Mouse (Mus musculus) T-helper 1 cell (primary cell): ENCODE results near the gene Abhd15.
"Not testable (repeated sequence)": the region's sequence is repeated elsewhere in the genome, so short reads cannot be mapped to it uniquely, and the experiment has no call there.

Source experiments
- in situ Hi-C: fragments of 300-600 bp; cut with MboI, MseI; formaldehyde crosslinking; loops from one replicate; pipeline ENCODE4 v1.15.1; 2025; ENCODE audit warnings: high pct_unique_total_duplicates

Abhd15 gene

DNA sequence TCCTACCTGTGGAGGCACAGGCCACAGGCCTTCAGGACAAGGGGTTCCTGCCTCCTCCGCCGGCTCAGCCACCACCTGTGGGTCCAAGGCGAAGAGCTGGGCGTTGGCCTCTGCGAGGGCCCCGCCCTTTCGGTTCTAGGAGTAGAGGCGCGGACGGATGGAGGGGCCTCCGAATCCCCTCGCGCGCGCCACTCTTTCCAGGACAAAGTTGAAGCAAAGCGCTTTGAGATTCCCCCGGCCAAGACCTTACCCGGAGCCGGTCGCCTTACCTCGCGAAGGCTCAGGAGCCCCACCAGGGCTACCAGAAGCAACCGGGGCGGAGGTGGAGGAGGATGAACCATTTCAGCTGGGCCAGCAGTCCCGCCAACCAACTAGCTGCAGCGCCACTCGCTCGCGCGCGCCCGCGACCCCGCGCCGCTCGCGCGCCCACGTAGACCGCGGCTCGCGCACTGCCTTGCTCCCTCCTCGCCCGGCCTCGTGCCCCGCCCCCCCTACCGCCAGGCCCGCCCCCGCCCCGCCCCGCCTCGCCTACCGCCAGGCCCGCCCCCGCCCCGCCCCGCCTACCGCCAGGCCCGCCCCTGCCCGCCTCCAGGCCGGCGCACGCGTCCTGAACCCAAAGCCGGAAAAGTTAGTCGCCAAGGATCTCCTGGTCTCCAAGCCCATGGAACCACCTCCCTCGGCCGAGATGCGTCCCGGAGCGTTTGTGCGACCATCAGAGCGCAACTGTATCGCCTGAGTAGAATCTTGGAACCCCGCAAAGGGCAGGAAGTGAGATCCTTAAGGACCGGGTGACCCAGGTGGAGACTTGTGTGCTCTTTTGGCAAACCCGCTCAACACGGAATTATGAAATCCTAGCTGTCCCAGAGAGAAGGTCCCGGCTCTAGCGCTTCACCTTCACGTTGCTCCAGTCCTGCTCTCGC is 1.8 kb upstream of the Abhd15 start:
- in situ Hi-C loops, result no loop called here

DNA sequence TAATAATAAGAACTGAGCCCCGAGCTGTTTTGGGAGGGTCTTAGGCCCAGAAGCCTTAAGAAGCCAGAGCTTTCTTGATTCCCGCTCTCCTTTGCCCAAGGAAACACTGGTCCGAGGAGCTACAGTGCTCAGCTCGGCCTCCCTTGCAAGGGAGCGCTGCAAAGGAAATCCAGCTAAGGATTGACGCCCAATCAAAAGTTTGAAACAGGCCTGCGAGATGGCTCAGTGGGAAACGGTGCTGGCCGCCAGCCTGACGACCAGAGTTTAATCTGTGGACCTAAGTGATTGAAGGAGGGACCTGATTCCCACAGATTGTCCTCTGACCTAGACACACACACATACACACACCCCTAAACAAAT is 1.1 kb upstream of the Abhd15 start:
- in situ Hi-C loops, result no loop called here

DNA sequence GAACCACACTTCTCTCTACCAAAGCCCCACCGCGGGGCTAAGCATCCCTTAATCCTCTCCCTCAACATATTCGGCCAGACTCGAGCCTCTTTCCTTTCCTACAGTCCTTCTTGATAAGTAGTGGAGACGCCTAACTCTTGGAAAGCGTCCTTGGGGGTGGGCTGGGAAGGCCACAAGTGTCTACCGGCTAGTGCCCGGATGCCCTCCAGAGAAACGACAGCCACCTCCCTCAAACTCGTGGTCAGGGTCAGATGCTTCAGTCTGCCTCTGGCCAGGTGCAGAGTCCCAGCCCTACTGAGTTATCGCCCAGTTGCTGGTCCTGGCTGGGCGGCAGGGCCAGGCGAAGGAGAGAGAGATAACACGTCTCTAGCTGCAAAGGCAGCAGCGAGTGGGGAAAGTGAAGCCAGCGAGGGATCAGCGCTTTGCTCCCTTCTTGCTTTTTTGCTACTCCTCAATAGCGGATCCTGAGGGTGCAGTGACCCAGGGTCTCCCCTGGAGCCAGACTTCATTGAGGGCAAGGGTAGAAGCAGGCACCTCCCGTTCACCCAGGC is 565 bp upstream of the Abhd15 start:
- in situ Hi-C loops, result no loop called here

DNA sequence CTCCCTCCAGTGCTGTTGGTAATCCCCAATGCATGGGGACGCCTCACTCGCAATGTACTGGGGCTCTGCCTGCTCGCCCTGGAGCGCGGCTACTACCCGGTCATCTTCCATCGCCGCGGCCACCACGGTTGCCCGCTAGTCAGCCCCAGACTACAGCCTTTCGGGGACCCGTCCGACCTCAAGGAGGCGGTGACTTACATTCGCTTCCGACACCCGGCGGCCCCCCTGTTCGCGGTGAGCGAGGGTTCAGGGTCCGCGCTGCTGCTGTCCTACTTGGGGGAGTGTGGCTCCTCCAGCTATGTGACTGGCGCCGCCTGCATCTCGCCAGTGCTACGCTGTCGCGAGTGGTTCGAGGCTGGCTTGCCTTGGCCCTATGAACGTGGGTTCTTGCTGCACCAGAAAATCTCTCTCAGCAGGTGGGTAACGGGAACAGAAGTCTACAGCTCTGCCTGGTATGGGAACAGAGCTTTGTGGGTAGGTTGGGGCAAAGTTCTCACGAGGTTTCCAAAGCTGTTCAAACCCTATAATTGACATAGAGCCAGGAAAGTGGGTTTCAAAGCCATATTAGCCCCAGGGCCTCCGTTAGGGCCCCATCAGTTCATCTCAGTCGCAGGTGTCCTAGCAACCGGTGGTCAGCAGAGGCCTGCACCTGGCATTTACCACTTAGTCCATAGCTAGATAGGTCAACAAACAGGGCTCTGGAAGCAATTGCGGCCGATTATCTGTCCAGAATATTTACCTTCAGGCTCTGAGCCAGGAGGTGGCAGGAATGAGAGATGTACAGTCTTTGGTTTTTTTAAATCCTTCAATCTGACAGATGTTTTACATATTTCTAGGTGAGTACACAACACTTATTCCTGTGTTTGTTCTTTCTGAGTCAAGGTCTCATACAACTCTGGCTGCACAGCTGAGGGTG is 974 bp downstream of the Abhd15 start, which contains the start of gene Trp53i13:
Gene Trp53i13, minus strand, starts transcription at position 344 of the 916 bp plus-strand sequence.
- in situ Hi-C loops, result no loop called here

DNA sequence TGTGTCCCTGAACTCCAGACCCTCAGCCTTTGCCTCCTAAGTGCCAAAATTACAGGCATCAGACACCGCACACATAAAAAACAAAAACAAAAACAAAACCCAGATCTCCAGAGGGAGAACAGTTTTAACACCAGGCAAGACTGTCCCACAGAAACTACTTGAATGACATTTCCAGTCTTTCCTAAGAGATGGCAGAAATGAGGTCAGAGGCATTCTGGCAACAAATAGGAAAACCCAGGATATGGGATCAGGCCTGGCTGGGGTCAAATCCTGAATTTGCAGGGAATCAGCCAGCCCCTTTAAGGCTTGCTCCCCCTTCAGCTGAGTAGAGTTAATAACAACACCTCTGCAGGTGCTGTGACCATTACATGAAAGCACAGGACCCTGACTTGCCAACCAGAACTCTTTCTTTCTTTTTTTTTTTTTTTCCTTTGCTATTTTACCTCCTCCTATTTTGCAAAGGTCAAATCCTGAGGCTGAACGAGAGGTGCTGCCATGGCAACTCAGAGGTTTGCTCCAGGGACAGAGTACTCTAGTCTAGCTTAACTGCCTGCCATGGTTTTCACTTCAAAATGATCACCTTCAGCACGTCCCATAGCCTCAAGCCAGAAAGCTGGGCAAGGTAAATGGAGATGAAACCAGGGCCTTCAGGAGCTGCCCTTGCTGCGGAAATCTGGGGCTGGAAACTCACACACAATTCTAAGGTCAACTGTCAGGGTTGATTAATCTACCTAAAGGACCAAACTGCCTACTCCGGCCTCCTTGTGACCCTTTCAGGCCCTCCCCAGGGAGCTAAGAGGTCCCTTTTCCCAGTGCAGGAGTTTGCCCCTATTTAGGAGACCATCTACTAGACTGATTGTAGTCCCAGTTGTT is 1.9 kb downstream of the Abhd15 start:
- in situ Hi-C loops, result no loop called here

DNA sequence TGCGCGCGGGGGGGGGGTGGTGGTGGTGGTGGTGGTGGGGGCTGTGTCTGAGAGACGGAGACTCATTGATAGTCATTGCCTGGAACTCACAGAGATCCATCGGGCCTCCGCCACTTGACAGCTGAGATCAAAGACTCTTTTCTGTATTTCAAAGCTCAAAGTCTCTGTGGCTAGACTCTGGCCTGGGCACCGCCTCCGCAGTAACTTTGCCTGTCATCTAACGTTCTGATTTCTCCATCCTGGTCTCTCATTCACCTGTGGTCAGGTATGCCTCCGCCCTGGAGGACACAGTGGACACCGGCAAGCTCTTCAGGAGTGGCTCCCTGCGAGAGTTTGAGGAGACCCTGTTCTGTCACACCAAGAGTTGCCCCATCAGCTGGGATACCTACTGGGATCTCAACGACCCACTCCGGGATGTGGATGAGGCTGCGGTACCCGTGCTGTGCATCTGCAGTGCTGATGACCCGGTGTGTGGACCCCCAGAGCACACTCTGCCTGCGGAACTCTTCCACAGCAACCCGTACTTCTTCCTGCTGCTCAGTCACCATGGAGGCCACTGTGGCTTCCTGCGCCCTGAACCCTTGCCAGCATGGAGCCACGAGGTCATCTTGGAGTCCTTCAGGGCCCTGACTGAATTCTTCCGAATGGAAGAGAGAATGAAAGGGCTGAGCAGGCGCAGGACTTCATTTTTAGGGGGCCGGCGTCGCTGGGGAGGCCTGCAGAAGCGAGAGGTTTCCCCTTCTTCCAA is 3.3 kb downstream of the Abhd15 start:
- in situ Hi-C loops, result no loop called here

DNA sequence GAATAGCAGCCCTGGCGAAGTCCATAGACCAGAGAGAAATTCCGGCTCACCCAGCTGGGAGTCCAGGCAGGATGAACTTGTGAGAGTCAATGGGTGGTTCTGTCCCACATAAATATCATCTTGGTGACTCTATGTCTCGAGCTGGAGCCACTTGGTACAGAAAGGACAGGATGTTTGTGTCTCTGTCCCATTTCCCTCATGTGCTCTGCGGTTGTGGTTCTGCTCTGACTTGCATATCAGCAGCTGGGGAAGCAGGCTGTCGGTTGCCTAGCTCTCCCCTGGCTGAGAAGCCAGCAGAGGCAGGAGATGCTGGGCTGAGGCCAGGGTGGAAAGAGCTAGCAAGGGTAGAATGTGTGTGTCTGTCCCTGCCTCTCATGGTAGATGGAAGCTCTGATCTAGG is 4.1 kb downstream of the Abhd15 start, which contains the start of gene Gm10392:
Gene Gm10392, minus strand, starts transcription at position 156 of the 400 bp plus-strand sequence.
- in situ Hi-C loops, result no loop called here

DNA sequence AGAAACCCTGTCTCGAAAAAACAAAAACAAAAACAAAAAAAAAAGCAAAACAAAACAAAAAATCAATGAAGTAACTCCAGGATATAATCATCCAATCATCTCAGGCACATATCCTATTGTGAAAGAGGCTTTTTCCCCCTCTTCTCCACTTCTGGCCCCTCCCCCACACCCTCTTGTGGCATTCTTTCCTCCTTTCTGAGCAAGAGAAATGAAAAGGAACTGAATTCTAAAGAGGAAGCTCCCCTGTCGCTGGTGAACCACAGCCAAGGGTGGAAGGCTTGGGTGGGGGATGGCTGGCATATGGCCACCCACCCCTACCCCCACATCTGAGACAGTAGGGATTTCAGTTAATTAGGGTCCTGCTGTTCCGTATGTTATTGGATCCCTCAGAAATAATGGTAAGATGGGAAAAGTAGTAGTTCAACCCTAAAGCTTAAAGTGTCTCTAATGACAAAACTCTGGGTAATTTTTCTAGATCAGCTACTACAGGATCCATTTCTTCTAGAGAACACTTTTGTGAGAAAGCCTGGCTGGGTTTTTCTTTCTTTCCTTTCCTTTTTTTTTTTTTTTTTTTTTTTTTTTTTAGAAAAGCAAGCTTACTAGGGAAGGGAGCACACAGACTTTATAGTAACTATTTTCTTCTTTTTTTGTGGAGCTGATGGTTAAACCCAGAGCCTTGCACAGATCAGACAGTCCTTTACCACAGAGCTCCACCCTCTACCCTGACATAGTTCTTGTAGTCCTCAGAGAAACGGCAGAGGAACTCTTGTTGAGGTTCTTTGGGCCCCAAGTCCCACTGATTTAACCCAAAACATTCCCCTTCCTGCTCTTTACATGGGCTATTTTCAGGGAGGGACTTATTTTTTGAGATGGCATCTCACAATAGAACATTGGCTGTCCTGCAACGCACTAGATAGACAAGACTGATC is 5.9 kb downstream of the Abhd15 start:
- in situ Hi-C loops, result no loop called here

DNA sequence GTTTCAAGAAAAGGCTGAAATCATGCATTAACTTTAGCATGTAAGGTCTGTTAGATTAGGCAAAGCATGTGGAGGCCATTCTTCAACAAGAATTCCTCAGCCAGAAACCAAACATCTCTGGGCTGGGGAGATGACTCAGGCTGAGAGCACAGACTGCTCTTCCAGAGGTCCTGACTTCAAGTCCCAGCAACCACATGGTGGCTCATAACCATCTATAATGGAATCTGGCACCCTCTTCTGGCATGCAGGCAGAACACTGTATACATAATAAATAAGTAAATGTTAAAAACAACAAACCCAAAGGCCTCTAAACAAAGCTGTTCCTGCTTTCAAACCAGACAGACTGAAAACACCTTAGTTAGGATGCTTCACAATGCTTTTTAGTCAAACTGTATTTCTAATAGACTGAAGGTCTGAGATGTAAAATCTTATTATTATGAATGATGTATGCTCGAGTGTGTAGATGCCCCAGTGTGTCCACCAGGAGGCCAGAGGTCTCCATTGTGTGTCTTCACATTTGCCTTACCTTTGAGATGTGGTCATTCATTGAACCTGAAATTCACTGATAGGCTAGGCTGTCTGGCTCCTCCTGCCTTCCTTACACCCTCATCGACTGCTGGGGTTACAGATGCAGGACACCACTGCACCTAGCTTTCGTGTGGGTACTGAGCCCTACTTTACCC is 11.0 kb downstream of the Abhd15 start:
- in situ Hi-C loops, result no loop called here

DNA sequence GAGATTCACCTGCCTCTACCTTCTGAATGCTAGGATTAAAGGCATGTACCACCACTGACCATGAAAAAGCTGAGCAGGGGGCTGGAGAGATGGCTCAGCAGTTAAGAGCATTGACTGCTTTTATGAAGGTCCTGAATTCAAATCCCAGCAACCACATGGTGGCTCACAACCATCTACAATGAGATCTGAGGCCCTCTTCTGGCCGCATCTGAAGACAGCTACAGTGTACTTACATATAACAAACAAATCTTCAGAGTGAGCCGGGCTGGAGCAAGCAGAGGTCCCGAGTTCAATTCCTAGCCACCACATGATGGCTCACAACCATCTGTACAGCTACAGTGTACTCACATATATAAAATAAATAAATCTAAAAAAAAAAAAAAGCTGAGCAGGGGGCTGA is 13.5 kb downstream of the Abhd15 start:
- in situ Hi-C loops, result not testable (repeated sequence)

DNA sequence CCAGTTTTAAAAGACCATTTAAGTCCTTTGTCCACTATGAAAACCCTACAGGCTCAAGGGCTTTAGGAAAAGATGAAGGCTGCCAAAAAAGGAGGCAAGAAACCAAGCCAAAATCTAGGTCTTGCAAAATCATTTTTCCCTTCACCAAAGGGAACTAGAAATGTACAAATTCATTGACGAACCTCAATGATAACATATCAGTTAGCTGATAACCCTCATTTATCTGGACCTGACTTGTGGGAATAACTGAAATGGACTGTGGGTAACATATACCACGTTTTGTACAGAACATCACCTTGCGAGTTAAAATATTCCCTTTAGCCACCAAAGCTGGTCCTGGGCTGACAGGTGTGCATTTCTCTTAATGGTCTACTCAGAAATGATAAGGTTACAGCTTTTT is 14.7 kb downstream of the Abhd15 start:
- in situ Hi-C loops, result no loop called here

DNA sequence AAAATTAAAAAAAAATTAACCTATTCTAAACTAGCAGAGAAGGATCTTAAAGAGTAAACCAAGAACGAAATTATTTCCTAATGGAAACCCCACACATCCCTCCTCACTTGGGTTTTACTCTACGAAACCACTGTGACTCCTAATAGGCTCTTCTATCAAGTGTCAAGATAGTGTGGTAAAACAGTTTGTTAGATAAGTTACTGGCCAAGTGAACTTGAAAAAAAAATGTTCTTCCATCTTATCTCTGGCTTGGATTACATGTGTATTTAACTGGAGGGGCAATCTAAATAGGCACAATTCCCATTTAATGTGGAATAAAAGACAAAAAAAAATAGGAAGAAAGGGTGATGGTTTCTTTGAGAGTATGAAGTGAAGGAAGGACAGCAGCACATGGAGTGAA is 15.9 kb downstream of the Abhd15 start:
- in situ Hi-C loops, result no loop called here

DNA sequence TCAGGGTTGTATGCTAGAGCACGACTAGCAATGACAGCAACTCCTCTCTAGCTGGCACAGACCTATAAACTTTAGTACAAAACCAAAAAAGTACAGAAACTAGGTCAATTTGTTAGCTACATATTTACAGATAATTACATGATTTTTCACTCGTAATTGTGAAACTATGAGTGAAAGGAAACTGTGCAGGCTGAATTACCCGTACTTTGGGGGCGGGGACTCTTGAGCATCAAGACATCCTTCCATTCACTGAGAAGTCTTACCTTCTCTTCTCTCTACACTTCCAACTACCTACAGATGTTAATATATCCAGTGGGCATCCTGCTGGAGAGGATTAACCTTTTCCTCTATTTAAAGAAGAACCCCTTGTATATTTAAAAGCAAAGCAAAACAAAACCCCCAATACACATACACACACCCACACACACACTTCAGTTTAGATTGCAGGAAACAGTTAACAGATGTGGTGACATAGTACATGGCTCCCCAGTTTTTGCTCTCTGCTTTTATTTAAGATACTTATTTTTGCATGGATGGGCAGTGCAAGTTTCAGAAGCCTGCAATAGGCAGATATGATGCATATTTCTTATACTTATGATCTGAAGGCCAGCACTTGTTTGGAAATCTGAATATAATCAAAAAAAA is 17.4 kb downstream of the Abhd15 start:
- in situ Hi-C loops, result no loop called here

DNA sequence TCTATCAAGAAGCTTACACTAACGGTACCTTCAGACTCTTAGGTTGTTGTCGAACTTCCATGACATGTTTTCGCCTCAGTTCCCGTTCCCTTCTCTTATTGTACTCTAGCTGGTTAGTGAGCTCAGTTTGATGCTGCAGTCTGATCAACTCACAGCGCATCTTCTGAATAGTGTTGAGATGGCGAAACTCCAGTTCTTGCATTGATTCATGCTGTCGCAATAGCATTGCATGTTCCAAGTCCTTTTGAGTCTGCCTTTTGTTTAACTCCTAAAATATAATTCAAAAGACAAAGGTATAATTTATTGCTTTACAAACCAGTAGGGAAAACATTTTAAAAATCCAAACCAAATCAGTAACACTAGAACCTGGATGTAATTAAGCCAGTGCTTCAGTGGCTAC is 30.3 kb downstream of the Abhd15 start:
- in situ Hi-C loops, result no loop called here

DNA sequence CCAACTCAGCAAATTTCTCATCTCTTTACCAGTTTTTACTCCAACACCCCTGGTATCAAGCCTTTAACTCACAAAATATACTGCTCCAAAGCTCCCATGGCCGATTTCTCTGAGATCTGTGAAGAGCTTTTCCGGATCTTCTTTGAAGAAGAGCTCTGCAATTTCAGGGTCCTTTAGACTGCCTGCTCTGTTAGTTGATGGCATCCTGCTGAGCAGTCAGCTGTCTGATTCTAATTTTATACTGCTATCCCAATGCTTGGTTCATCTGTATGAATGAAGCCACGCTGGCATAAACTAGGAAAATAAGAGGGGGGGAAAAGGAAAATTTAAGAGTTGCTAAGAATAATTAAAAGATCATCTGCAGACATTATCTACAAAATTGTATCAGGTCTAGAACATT is 70.3 kb downstream of the Abhd15 start:
- in situ Hi-C loops, result no loop called here
